Mouse (Mus musculus): Measurements from ENCODE around the gene Cabp4. TPM values are rescaled to one million over a fixed set of nuclear protein-coding genes. Genes with fewer than 3 reads are reported as not detected.
A peak's percentile ranks its signal among the peaks of the same experiment; 100 is the strongest.

Cabp4 gene
- 0.13 and 0.19 TPM in 2 replicates for polyA plus RNA-seq (2015; fragmentation: Nextera tagmentation; extraction: Ambion mirVana)

GRCm38 (mm10) chr19:4143759-4144268 lies at the start of gene Cabp4:
Gene Cabp4 (minus strand): TSS chr19:4144033.
- Histone ChIP-seq H3K27me3 (replicated peaks) (no peaks in the 10 kb centered on the region), H3K4me2 (no peak within 1 kb of the TSS), H3K27ac (no peak within 1 kb of the TSS), H3K9ac (no peak within 1 kb of the TSS), H3K36me3 (no peaks in the 10 kb centered on the region), H3K9me3 (no peaks in the 10 kb centered on the region), H3K4me1 (0 out of 2 replicates have a peak, but pooled peaks cover 7% of the 10 kb centered on the region), H3K4me3 (replicated peaks) (no peak within 1 kb of the TSS)
- ATAC-seq (ENCODE audit: insufficient read depth, low FRiP score, low read depth) = no peak
- 69% methylated on average over 7 of the region's 7 CpGs for WGBS

- peak overlapping the region; percentile 99 for H3K9ac ChIP-seq
- WGBS = 47% methylated on average over 6 of the region's 6 CpGs
- H3K4me2 ChIP-seq = peak overlapping the region; percentile 88
- no peaks in the 10 kb centered on the region for H3K27me3 ChIP-seq (replicated peaks)
- peaks cover 25% of the 10 kb centered on the region for H3K4me1 ChIP-seq
- no peak for ATAC-seq (ENCODE audit: insufficient read depth, low FRiP score, low read depth)
- H3K36me3 ChIP-seq = peaks cover 41% of the 10 kb centered on the region
- H3K9me3 ChIP-seq = no peaks in the 10 kb centered on the region
- H3K4me3 ChIP-seq (replicated peaks) = peak overlapping the region; percentile 93
- peak overlapping the region; percentile 96; the same call in 1 of the 2 replicates for H3K27ac ChIP-seq
Observed at GRCm38 (mm10) chr19:4193129-4193528, 49.3 kb upstream of the Cabp4 start.

DNA sequence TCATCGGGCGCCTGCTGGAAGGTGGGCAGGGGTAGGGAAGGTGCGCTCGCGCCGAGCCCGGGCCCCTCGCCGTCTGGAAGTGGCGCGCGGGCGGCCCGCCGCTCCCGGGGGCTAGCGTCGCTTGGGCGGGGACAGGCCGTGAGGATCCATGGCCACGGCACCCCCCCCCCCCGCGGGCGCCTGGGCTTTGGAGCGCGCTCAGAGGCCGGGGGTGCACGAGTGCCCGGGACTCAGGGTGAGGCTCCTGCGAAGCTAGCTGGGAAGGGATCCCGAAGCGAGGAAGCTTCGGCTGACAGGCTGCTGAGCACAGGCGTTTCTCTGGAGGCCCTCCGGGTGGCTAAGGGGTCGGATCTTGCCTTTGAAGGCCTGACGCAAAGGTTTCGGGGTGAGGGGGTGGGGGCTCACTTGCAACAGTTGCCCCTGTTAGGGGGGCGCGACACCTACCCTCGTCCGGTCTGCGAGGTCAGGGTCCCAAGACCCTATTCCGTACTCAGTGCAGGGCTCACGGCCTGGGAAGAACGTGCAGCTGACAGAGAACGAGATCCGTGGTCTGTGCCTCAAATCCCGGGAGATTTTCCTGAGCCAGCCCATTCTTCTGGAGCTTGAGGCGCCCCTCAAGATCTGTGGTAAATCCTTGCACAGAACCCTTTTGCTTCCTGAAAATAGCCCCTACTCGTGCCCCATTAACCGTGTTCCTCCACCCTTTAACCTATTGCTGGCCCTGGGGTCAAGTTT lies 48.6 kb upstream of the Cabp4 start:
- Histone ChIP-seq H3K36me3 (peaks cover 36% of the 10 kb centered on the region), H3K4me1 (peaks cover 25% of the 10 kb centered on the region), H3K27ac (peak overlapping the region; percentile 96), H3K9me3 (no peaks in the 10 kb centered on the region), H3K27me3 (replicated peaks) (no peaks in the 10 kb centered on the region), H3K4me2 (peak overlapping the region; percentile 88), H3K4me3 (replicated peaks) (peak overlapping the region; percentile 93), H3K9ac (peak overlapping the region; percentile 99)
- ATAC-seq (ENCODE audit: insufficient read depth, low FRiP score, low read depth) = no peak; the same call in 1 of the 2 replicates
- 0% methylated on average over 41 of the region's 52 CpGs for WGBS

- peak; percentile 92 for ATAC-seq (ENCODE audit: insufficient read depth, low FRiP score, low read depth)
- H3K4me3 ChIP-seq (replicated peaks) = peak within 1 kb of the TSS; percentile 93
- no peaks in the 10 kb centered on the region for H3K9me3 ChIP-seq
- peak within 1 kb of the TSS; percentile 88 for H3K4me2 ChIP-seq
- peaks cover 22% of the 10 kb centered on the region for H3K4me1 ChIP-seq
- H3K27ac ChIP-seq = peak within 1 kb of the TSS; percentile 96
- H3K9ac ChIP-seq = peak within 1 kb of the TSS; percentile 99
- no peaks in the 10 kb centered on the region for H3K27me3 ChIP-seq (replicated peaks)
- WGBS = 4% methylated on average over 40 of the region's 47 CpGs
- peaks cover 29% of the 10 kb centered on the region for H3K36me3 ChIP-seq
Observed at GRCm38 (mm10) chr19:4191528-4192250, 47.9 kb upstream of the Cabp4 start, which contains the start of gene Ppp1ca. Gene Ppp1ca (plus strand): TSS chr19:4192065.

GRCm38 (mm10) chr19:4190831-4191334 lies 47.0 kb upstream of the Cabp4 start, which contains the start of gene Tbc1d10c:
Gene Tbc1d10c (minus strand): TSS chr19:4191284.
- Histone ChIP-seq H3K27ac (peak within 1 kb of the TSS; percentile 96), H3K9ac (peak within 1 kb of the TSS; percentile 99), H3K4me3 (replicated peaks) (peak within 1 kb of the TSS; percentile 93), H3K4me2 (peak within 1 kb of the TSS; percentile 88), H3K4me1 (peaks cover 19% of the 10 kb centered on the region), H3K36me3 (peaks cover 26% of the 10 kb centered on the region), H3K27me3 (replicated peaks) (no peaks in the 10 kb centered on the region), H3K9me3 (no peaks in the 10 kb centered on the region)
- no peak for ATAC-seq (ENCODE audit: insufficient read depth, low FRiP score, low read depth)
- WGBS = 43% methylated on average over 4 of the region's 4 CpGs

DNA sequence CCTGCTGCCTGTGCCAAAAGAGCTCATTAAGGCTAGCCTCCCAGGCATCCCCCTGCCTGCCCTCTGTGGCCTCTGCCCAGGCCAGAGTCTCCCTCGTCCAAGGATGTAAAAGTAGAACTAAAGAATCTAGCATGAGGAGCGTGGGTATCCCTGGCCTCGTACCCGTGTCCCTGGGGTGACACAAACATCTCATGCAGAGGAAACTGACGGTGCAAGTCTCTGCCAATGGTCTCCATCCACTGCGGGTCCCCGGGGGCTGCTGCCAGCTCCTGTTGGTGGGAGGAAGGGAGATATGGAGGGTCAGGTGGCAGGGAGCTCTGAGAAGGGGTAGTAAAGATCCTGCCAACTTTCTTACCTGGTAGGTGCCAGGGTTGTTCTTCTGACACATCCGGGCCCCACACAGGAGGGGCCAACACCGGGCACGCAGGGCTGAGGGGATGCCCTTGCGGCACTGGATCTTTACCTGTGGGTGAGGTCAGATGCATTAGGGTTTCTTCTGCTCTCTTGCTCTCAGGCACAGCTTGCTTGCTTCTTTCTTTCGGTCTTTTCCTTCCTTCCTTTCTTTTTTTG lies 45.3 kb upstream of the Cabp4 start:
- Histone ChIP-seq H3K4me1 (peaks cover 30% of the 10 kb centered on the region), H3K4me3 (replicated peaks) (no peak overlapping the region), H3K9me3 (no peaks in the 10 kb centered on the region), H3K9ac (no peak overlapping the region), H3K27ac (no peak overlapping the region), H3K27me3 (replicated peaks) (no peaks in the 10 kb centered on the region), H3K4me2 (no peak overlapping the region), H3K36me3 (peaks cover 9% of the 10 kb centered on the region; the same call in 1 of the 2 replicates)
- ATAC-seq (ENCODE audit: insufficient read depth, low FRiP score, low read depth) = no peak
- WGBS = 86% methylated on average over 12 of the region's 12 CpGs

DNA sequence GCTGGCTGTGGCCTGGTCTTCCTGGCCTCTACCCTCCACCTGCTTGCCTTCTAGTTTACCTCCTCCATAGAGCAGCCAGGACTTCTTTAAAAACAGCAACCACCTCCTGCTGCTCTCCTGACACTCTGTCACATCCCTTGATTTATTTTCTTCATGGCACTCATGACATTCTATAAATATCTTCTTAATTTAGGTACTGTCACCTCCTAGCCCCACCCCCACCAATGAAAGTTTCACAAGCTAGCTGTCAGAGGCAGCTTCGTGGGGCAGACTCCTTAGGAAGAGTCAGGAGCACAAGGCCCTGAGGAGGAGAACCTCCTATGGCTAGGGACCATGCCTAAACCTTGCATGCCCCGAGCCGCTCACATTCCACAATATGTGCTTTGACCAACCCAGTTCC lies 43.5 kb upstream of the Cabp4 start:
- Histone ChIP-seq H3K4me1 (0 out of 2 replicates have a peak, but pooled peaks cover 17% of the 10 kb centered on the region), H3K4me2 (no peak overlapping the region), H3K27ac (no peak overlapping the region), H3K27me3 (replicated peaks) (no peaks in the 10 kb centered on the region), H3K9me3 (no peaks in the 10 kb centered on the region), H3K4me3 (replicated peaks) (no peak overlapping the region), H3K36me3 (no peaks in the 10 kb centered on the region), H3K9ac (no peak overlapping the region)
- ATAC-seq (ENCODE audit: insufficient read depth, low FRiP score, low read depth) = no peak
- 62% methylated on average over 3 of the region's 3 CpGs for WGBS

DNA sequence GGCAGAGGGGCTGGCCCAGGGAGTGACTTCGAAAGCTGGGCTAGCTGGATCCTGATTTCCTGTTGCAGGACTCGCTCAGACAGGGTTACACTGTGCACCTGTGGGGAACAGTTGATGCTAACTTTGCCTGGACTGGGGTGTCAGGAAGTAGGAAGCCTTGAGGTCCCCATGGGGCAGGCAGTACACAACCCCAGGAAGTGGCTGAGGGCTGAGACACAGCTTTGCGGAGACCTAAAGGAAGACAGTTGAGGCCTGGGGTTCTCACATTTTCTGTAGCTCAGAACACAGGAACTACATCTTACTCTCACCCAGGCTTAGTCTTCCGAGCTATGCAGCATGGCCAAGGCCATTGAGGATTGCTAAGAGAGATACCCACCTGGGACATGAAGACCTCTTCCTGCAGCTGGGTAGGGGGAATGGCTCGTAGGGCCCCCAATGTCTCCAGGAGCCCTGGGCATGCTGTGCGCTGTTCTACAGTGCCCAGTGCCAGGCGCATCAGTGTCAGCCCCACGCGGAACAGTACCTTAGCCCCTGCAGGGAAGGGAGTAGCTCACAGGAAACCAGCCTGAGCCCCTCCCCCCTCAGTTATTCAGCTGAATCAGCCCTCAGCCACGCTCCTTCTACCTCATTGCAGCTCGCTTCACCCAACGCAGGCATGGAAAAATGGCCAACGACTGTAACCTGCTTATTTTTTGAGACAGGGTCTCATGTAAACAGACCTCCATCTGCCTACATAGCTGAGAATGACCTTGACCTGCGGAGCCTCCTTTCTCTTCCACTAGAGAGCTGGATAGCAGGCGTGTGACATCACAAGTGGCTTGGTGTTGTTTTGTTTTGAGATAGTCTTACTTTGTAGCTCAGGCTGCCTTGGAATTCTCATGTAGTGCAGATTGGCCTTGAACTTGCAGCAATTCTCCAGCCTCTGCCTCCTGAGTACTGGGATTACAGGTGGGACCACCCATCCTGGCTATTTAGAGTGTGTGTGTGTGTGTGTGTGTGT lies 41.4 kb upstream of the Cabp4 start:
- peaks cover 19% of the 10 kb centered on the region for H3K4me1 ChIP-seq
- 0 out of 2 replicates have a peak, but pooled peaks have one; percentile 20 for ATAC-seq (ENCODE audit: insufficient read depth, low FRiP score, low read depth)
- 40% methylated on average over 15 of the region's 15 CpGs for WGBS
- no peak overlapping the region for H3K4me2 ChIP-seq
- H3K27ac ChIP-seq = no peak overlapping the region
- H3K27me3 ChIP-seq (replicated peaks) = no peaks in the 10 kb centered on the region
- no peaks in the 10 kb centered on the region for H3K36me3 ChIP-seq
- no peak overlapping the region for H3K9ac ChIP-seq
- H3K4me3 ChIP-seq (replicated peaks) = no peak overlapping the region
- no peaks in the 10 kb centered on the region for H3K9me3 ChIP-seq

- no peak overlapping the region for H3K4me2 ChIP-seq
- H3K27me3 ChIP-seq (replicated peaks) = no peaks in the 10 kb centered on the region
- H3K9ac ChIP-seq = no peak overlapping the region
- no peak overlapping the region for H3K27ac ChIP-seq
- no peaks in the 10 kb centered on the region for H3K36me3 ChIP-seq
- H3K9me3 ChIP-seq = no peaks in the 10 kb centered on the region
- no peak for ATAC-seq (ENCODE audit: insufficient read depth, low FRiP score, low read depth)
- H3K4me1 ChIP-seq = peaks cover 19% of the 10 kb centered on the region
- WGBS = 85% methylated on average over 2 of the region's 2 CpGs
- H3K4me3 ChIP-seq (replicated peaks) = no peak overlapping the region
Observed at GRCm38 (mm10) chr19:4183689-4184088, 39.9 kb upstream of the Cabp4 start.

DNA sequence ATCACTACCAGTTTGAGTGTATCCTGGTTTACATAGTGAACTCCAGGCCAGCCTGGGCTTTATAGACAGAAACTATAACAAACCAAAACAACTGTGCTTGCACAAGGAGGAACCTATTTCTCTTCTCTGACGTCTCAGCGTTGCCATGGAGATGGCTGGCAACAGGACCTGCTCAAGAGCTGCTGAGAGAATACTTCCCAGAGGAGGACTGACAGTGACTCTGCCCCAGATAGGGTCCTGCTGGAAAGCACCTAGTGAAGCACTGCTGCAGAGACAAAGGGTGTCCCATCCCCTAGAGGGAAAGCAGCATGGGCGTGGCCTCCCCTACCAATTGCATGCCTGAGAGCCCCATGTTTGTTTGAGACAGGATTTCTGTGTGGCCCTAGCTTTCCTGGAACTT lies 38.1 kb upstream of the Cabp4 start:
- ATAC-seq (ENCODE audit: insufficient read depth, low FRiP score, low read depth) = no peak
- WGBS = 33% methylated on average over 3 of the region's 3 CpGs
- no peak overlapping the region for H3K9ac ChIP-seq

GRCm38 (mm10) chr19:4180411-4180810 lies 36.6 kb upstream of the Cabp4 start:
- Histone ChIP-seq H3K4me1 (peaks cover 21% of the 10 kb centered on the region), H3K4me2 (no peak overlapping the region), H3K27ac (no peak overlapping the region), H3K27me3 (replicated peaks) (no peaks in the 10 kb centered on the region), H3K9ac (no peak overlapping the region), H3K36me3 (no peaks in the 10 kb centered on the region), H3K4me3 (replicated peaks) (no peak overlapping the region), H3K9me3 (no peaks in the 10 kb centered on the region)
- ATAC-seq (ENCODE audit: insufficient read depth, low FRiP score, low read depth) = no peak
- WGBS = 89% methylated on average over 7 of the region's 7 CpGs

More for the DNA sequence above, 38.1 kb upstream of the Cabp4 start:
- Histone ChIP-seq H3K36me3 (no peaks in the 10 kb centered on the region), H3K4me2 (no peak overlapping the region), H3K27me3 (replicated peaks) (no peaks in the 10 kb centered on the region), H3K4me3 (replicated peaks) (no peak overlapping the region), H3K4me1 (peaks cover 19% of the 10 kb centered on the region), H3K27ac (no peak overlapping the region), H3K9me3 (no peaks in the 10 kb centered on the region)
